Mouse (Mus musculus) spleen, adult 2 months (tissue): ENCODE measurements around the gene Psmd8.

Source experiments
- CTCF ChIP-seq: fragments of 200-500 bp; IDR thresholded peaks from 2 replicates; pipeline ENCODE4 v1.5.1; 2011; ENCODE audit warnings: mild to moderate bottlenecking, inconsistent platforms; ENCODE audit not compliant: insufficient read depth, insufficient read length, insufficient replicate concordance; ENCODE audit errors: extremely low read depth
- POLR2A ChIP-seq: fragments of 200-500 bp; IDR thresholded peaks from 2 replicates; pipeline ENCODE4 v1.6.1; 2011; ENCODE audit warnings: low read depth, low read length, inconsistent platforms

GRCm38 (mm10) chr7:29168791-29169230, 11.7 kb downstream of the Psmd8 start:
- TF ChIP-seq CTCF (no peak), POLR2A (no peak)
